Mouse (Mus musculus) heart, adult 18-20 months (tissue): ENCODE measurements at regions not wholly inside any gene's neighbourhood (a gene's known extent, or its start where the extent isn't known, plus 50 kb on each side); places are given as distances from the start of the nearest gene placed in this dataset.
A peak's percentile ranks its signal among the peaks of the same experiment; 100 is the strongest.
"Not testable (repeated sequence)": the region's sequence is repeated elsewhere in the genome, so short reads cannot be mapped to it uniquely, and the experiment has no call there.

Source experiments
- DNase-seq, 2 experiments: peaks; one replicate each; pipeline ENCODE4 v3.0.0; 2021 to 2022; ENCODE audit warnings: mixed read lengths in 1 of 2

GRCm38 (mm10) chr4:153157572-153157971 lies 325.0 kb downstream of the Ajap1 start:
- DNase-seq, result no peak

GRCm38 (mm10) chr4:153152923-153153322 lies 329.7 kb downstream of the Ajap1 start:
- not testable (repeated sequence) for DNase-seq

- DNase-seq, result no peak
Observed at GRCm38 (mm10) chr4:153133147-153133546, 349.5 kb downstream of the Ajap1 start.

GRCm38 (mm10) chr4:153129345-153129744 lies 353.3 kb downstream of the Ajap1 start:
- DNase-seq, result no peak

- no peak for DNase-seq
Observed at GRCm38 (mm10) chr4:153128162-153128561, 354.4 kb downstream of the Ajap1 start.

- DNase-seq, result no peak
Observed at GRCm38 (mm10) chr4:153120480-153120879, 362.1 kb downstream of the Ajap1 start.

- DNase-seq, result no peak
Observed at GRCm38 (mm10) chr4:153119647-153120102, 362.9 kb downstream of the Ajap1 start.

GRCm38 (mm10) chr4:153118824-153119646 lies 363.6 kb downstream of the Ajap1 start:
- no peak for DNase-seq

- no peak for DNase-seq
Observed at GRCm38 (mm10) chr4:153114998-153115397, 367.6 kb downstream of the Ajap1 start.

GRCm38 (mm10) chr4:153113577-153113976 lies 369.0 kb downstream of the Ajap1 start:
- no peak for DNase-seq

GRCm38 (mm10) chr4:153110291-153110746 lies 372.3 kb downstream of the Ajap1 start:
- peak; percentile 2 to 11 for DNase-seq

- DNase-seq, result no peak
Observed at GRCm38 (mm10) chr4:153098591-153098990, 384.0 kb downstream of the Ajap1 start.

GRCm38 (mm10) chr4:153097601-153098000 lies 385.0 kb downstream of the Ajap1 start:
- no peak for DNase-seq

GRCm38 (mm10) chr4:153093129-153093528 lies 389.5 kb downstream of the Ajap1 start:
- DNase-seq, result no peak

- no peak for DNase-seq
Observed at GRCm38 (mm10) chr4:153082166-153082565, 400.4 kb downstream of the Ajap1 start.

- no peak for DNase-seq
Observed at GRCm38 (mm10) chr4:153074590-153074989, 408.0 kb downstream of the Ajap1 start.

- no peak for DNase-seq
Observed at GRCm38 (mm10) chr4:153070190-153070745, 412.3 kb downstream of the Ajap1 start.

GRCm38 (mm10) chr4:153068484-153069033 lies 414.1 kb downstream of the Ajap1 start:
- DNase-seq, result no peak

- DNase-seq, result no peak
Observed at GRCm38 (mm10) chr4:153064021-153064605, 418.5 kb downstream of the Ajap1 start.

GRCm38 (mm10) chr4:153063402-153063801 lies 419.2 kb downstream of the Ajap1 start:
- no peak for DNase-seq

- DNase-seq, result no peak
Observed at GRCm38 (mm10) chr4:153058152-153058551, 424.5 kb downstream of the Ajap1 start.

- DNase-seq, result peak in 1 of 2 experiments; percentile 11
Observed at GRCm38 (mm10) chr4:153023711-153024110, 458.9 kb downstream of the Ajap1 start.

GRCm38 (mm10) chr4:153019211-153019610 lies 463.4 kb downstream of the Ajap1 start:
- DNase-seq, result no peak
